Mouse (Mus musculus): ENCODE measurements around the gene Lime1.

The Lime1 gene

DNA sequence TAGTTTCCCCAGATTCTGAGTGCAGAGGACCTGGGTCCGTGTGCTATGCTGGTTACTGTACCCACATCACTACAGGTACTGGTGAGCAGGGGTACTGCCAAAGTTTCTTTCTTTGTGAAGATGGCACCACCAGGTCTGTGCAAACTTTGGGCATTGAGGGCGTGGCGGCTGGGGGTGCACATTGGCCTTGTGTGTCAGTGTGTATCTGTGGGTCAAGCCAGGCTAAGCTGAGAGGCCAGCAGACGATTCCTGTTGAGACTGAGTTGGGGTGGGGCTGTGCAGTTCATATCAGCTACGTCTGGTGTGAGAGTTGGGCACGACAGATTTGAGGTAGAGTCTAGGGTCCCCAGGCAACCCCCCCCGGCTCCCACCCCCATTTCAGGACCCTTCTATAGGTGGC, 4.6 kb downstream of the Lime1 start:
- no peak for TF ChIP-seq GATA4 (IDR thresholded peaks at IDR 0.05; ENCODE audit: insufficient replicate concordance, low read length)

DNA sequence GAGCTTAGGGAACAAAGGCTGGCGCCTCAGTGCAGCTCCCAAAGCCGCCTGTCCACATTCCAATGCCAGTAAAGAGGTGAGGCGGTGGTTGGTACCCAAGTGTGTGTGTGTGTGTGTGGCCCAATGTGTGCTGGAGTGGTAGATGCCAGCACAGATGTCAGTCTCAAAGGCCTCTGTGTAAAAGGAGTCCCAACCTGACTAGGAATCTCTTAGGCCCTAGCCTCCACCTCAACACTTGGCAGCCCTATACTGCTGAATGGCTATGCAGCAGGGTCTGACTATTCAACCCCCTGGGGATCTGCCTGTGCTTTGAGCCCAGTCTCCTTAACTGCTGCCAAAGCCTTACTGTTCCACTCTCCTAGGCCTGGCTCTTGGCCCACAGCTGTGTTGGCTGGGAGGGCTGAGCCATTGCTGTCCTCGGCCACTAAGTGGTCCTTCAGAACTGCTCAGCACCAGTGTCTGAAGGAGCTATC, 5.1 kb downstream of the Lime1 start:
- TF ChIP-seq GATA4 (IDR thresholded peaks at IDR 0.05; ENCODE audit: insufficient replicate concordance, low read length) = no peak

DNA sequence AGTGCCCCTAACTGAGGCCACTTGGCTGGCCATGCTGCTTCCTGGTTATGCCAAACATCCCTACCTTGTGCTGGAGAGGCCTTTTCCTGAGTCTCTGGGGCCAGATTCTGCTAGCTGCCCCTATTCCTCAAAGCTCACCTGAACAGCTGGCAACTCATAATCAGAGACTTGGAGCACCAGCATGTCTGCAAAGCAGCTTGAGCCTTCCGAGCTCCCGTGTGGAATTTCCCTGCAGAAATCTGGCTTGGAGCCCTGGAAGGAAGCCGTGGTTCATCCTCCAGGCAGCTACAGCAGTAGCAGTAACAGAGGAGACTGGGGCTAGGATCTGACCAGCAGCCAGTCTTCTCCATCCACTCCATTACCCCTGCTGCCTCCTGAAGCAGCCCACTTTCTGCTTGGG, 6.0 kb downstream of the Lime1 start:
- no peak for TF ChIP-seq GATA4 (IDR thresholded peaks at IDR 0.05; ENCODE audit: insufficient replicate concordance, low read length)

DNA sequence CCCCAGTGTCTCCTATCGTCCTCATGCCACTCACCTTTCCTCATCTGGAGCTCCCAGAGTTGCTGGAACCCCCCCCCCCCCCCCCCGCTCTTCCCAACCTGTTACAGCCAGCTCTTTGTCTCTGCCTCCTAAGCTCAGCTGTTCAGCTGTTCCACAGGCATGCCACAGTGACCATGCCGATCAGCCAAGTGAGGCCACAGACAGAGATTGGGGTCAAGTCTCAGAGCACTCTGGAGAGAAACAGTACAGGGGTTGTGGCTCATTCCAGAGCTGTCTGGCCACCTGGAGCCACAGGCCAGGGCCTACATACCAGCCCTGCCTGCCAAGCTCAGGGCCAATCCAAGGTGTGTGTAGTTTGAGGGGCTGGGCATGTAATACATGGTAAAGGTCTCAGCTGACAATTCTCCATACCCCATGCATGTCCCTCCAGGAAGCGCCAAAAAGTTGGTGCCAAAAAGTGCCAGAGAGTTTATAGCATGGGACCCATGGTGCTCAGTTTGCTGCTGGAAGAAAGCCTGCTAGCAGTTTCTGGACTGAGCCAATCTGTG, 6.9 kb downstream of the Lime1 start:
- TF ChIP-seq GATA4 (IDR thresholded peaks at IDR 0.05; ENCODE audit: insufficient replicate concordance, low read length) = no peak

DNA sequence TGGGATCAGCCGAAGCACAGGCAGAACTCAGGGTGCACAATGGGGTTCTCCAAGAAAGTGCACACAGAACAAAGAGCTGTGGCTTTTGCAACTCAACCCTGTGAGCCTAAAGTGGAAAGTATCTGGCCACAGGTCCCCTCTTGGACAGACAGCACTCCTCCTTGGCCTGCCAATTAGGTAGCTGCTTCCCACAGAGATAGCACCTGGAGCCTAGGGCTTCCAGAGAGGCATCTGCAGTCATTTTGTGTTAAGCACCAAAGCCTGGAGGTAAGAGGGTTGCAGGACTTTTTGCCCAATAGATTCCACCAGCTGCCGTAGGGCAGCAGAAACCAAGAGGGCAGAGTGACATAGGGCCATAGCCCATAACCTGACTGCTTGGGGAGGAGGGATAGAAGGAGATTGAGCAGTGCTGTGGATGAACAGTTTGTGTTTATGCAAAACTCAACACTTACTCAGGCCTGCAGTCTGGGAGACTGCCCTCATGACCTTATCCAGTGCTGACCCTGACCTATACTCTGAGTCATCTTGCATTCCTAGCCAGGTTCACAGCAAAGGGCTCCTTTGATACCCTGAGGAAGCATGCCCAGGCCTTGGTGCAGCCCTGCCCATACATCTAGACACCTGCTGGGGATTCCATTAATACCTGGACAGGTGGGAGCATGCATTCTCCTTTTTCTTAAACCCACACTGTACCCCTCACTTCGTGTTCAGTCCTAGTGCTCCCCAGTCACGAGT, 10.4 kb downstream of the Lime1 start:
- no peak for TF ChIP-seq GATA4 (IDR thresholded peaks at IDR 0.05; ENCODE audit: insufficient replicate concordance, low read length)

DNA sequence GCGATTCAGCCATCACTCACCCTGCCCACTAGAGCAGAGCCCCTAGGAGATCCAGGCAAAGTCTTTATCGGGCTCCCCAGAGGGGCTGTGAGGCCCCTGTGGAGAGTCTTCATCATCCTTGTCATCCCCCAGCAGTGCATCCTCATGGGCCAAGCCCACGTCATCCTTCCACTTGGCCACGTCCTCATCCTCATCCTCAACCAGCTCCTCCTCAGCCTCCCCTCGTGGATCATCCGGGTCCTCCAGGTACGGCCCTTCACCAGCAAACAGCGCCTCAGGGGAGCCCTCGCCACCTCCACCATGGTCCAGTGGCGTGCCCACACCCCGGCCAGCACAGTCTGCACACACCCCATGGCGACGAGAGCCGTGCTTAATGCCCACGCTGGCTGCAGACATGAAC, 11.1 kb downstream of the Lime1 start:
- no peak for TF ChIP-seq GATA4 (IDR thresholded peaks at IDR 0.05; ENCODE audit: insufficient replicate concordance, low read length)

DNA sequence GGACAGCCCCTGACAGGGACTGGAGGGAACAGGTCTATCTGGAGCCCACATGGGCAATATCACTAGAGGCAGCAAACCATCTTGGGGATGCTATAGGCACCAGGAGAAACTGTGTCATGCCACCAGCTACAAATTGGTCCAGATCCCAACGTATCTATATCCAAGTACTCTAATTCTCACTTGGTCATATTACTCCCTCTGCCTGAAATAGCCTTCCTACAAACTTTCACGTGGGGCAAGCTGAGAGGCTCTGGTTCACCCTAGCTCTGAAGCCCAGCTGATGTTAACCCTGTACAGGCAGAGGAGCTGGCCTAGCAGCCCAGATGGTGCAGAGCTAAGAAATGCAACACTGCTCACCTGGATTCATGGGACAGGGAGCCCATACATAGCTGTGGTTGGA, 11.7 kb downstream of the Lime1 start:
- no peak for TF ChIP-seq GATA4 (IDR thresholded peaks at IDR 0.05; ENCODE audit: insufficient replicate concordance, low read length)

DNA sequence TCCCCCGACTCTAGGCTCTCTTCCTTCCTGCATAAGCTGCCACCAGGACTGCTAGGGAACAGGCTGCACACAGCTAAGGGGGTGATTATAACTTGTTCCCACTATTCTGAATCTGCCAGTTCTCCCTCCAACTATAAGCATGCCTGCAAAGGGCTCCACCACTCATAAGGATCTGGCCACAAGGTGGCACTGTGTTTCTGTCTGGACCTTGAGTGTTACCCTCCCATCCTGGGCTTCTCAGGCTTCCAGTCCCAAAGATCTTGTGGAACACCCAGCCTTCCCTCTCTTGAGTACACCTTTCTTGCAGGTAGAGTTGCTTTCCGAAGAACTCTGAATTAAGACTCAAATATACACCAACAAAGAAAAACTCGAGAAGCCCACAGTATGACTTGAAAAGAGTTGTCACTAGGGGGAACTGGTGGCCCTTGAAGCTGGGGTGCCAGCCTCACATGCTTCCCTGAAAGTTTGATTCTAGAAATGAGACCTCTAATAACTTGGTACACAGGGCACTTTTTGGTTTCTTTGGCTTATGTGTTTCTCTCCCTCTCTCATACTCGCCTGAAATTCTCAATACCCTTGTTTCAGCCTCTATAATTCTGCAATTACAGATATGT, 12.8 kb downstream of the Lime1 start:
- no peak for TF ChIP-seq GATA4 (IDR thresholded peaks at IDR 0.05; ENCODE audit: insufficient replicate concordance, low read length)

DNA sequence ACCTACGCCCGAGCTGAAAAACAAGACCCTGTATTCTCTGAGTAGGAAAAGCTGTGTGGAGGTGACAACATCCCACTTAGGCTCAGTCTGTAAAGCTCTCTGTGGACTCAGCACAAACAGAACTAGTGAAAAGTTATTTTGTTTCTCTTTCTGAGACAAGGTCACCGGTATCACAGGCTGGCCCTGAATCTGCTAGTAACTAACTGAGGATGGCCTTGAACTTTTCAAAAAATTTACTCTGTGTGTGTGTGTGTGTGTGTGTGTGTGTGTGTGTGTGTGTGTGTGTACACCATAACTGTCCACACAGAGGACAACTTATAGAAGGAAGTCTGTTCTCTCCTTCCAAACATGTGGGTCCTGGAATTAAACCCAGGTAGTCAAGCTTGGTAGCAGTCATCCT, 14.2 kb downstream of the Lime1 start:
- no peak for TF ChIP-seq GATA4 (IDR thresholded peaks at IDR 0.05; ENCODE audit: insufficient replicate concordance, low read length)

DNA sequence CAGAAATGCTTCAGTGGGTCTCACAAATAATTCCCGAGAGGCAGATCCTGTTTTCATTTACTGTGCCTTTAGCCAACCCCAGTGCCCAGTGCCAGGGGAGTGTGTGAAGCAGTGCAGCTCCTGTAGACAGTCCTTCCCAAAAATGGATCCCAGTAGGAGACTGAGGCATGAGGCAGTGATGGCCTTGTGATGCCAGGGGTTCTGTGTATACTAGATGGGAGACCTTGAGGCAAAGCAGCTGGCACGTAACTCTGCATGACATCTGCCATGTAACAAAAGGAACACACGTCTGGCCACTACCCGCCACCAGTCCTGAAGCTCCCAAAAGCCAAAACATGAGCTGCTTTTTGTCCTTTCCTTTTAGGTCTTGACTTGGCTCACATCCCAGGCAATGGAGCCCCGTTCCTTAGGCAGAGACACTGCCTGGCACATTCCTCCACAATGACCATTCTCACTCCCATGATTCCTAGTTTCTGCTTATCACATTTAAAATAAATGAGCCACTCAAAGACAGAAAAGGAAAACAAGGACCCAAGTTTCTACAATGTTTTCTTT, 17.4 kb downstream of the Lime1 start:
- TF ChIP-seq GATA4 (IDR thresholded peaks at IDR 0.05; ENCODE audit: insufficient replicate concordance, low read length) = no peak

DNA sequence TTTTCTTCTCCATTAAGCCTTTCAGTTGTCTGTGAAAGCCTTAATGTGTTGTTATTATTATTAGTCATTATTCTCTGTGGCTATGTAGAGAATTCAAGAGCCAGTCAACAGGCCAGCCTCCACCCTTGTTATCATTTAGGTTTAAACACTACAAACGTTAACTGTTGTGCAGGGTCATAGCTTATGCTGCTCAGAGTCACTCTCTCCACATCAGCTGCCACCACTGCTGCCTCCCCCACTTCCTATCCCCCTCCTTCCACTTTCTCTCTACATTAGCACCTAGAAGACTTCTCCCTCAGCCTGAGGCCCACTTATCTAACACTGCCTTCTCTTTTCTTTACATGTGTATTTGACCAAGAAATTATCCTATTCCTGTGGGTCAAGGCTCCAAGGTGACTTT, 21.6 kb downstream of the Lime1 start:
- TF ChIP-seq GATA4 (IDR thresholded peaks at IDR 0.05; ENCODE audit: insufficient replicate concordance, low read length) = no peak

DNA sequence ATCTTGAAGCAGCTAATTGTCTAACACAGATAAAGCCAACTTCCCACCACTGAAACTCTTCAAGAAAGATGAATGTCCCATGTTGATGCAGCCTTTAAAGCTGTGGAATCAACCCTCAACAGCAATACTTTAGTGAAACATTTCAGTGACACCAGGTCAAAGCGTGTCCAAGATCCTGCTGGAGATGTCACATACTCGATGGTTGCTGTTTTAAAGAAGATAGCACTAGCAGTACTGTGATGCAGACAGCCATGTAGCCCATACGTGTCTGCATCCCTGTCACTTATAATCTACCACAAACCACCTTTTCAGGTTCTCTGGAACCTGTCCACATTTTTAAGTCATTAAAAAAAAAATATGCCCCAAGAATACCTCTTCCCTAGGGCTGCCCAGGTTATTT, 23.8 kb downstream of the Lime1 start:
- no peak for TF ChIP-seq GATA4 (IDR thresholded peaks at IDR 0.05; ENCODE audit: insufficient replicate concordance, low read length)

DNA sequence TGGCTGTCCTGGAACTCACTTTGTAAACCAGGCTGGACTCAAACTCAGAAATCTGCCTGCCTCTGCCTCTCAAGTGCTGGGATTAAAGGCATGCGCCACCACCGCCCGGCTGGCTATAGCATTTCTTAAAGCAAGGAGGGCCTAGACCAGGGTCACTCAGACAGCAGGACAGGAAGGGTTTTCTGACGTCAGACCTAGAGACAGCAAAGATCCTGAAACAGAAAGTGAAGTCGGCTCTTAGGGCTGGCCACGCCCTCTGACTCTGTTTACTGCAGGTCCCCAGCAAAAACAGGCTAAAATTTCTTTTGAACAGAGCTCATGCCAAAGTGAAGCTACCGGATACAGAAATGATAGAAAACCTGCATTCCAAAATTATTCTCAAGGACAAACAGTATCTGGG, 29.8 kb downstream of the Lime1 start:
- no peak for TF ChIP-seq GATA4 (IDR thresholded peaks at IDR 0.05; ENCODE audit: insufficient replicate concordance, low read length)

DNA sequence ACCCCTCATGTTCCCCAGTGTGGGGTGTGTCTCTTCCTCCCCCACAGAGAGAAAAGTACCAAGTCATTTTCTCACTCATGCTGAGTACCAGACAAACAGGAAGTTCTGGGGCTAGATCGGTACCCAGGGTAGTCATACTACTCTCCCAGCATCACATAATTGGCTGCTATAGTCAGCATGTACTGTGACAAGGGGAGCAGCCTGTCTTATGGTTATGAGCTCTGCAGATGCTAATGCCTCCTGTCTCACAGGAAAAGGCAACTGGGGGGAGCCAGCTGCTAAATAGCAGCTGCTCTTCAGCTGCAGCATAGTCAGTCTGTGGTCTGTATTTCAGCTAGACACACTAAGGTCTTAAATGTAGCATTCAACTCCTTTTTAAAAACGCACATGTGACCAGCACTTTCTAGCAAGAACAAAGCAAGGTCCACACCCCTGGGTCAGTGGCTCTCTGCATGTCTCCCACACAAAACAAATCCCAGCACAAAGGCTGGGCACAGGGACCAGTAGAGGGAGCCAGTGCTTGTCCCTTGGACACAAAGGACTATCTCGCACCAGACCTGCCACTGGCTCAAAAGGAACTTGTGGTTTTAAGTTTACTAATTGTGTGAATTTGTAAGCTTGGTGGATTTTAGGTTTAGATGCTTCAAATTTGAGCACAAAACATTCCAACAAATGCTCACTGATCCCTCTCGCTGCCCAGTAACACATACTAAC, 31.0 kb downstream of the Lime1 start:
- TF ChIP-seq GATA4 (IDR thresholded peaks at IDR 0.05; ENCODE audit: insufficient replicate concordance, low read length) = no peak

DNA sequence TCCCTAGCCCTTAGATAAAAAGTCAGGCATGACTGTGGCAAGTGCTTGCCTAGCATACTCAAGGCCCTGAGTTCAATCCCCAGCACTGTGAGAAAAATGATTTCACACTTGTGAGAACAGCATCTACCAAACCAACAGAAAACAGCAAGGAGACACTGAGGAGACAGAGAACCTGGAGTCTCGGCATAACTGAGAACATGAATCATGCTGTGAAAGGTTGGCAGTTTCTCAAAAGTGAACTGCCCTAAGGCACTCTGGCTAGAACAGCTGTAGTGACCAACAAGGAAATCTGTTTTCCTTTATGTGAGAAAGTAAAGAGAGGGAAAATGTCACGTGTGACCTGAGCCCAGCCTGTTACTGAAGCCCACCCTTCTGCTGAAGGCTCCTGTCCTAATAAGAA, 33.3 kb downstream of the Lime1 start:
- TF ChIP-seq GATA4 (IDR thresholded peaks at IDR 0.05; ENCODE audit: insufficient replicate concordance, low read length) = no peak

DNA sequence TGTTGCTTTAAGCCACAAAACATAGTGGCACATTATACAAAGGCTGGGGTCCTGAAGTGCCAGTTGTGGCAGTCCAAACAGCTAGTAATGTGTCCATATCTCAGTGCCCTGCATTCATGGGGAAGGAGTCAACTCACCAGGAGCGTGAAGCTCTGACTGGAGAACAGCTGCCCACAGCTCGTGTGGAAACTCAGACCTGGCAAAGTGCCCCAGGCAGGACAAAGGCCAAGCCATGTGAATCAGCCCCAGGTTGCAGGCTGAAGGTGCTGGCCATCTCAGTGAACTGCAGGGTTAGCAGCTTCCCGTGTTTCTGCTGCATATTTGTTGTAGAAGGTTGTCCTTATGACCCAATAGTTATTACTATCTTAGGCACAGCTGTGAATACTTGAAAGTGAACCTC, 36.1 kb downstream of the Lime1 start:
- no peak for TF ChIP-seq GATA4 (IDR thresholded peaks at IDR 0.05; ENCODE audit: insufficient replicate concordance, low read length)
